8 mouse cellular contexts compared by ENCODE assay signal in the genomic region with DNA sequence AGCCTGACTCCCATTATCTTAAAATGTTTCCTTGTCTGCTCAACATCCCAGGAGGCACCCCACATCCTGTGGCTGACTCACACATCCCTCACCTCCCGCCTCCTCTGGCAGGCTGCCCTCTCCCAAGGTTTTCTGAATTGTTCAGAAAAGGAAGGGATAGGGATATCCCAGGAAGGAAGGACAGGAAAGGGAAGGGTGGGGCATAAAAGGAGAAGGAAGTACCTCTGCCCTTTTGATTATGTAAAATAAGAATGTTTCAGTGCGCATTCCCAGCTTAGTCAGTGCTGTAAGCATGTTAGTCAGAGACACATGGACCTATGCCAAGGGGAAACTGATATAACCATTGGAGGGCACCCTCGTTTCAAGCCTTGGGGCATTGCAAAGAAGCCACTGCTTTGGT.
DNase-seq lines count a peak whose midpoint lies in the region; ATAC-seq lines count a peak whose summit lies in the region.

No protein-coding gene starts in this region.

- 22% methylated on average over 3 of the region's 3 CpGs for WGBS in liver, embryonic 12.5 days (ENCODE audit: insufficient replicate concordance)
- 60% methylated on average over 3 of the region's 3 CpGs for WGBS in stomach, embryonic 15.5 days
- WGBS in midbrain, embryonic 11.5 days = 74% methylated on average over 3 of the region's 3 CpGs
- WGBS in midbrain, embryonic 13.5 days = 79% methylated on average over 3 of the region's 3 CpGs

- peak; percentile 10 for DNase-seq in left cerebral cortex, postnatal 4 days
- DNase-seq in left cerebral cortex, adult 11 months (ENCODE audit: low spot score) = no peak
- DNase-seq in fibroblast of lung, adult 2 months (ENCODE audit: low read depth) = peak; percentile 49
- DNase-seq in heart, postnatal 14 days = peak; percentile 85 to 86
- DNase-seq in midbrain, embryonic 11.5 days (ENCODE audit: low spot score, missing footprints) = no peak

- no peak overlapping the region for H3K9ac ChIP-seq in liver, embryonic 12.5 days
- H3K9ac ChIP-seq in stomach, embryonic 15.5 days = no peak overlapping the region
- no peak overlapping the region for H3K9ac ChIP-seq in midbrain, embryonic 11.5 days (ENCODE audit: low read length)
- no peak overlapping the region for H3K9ac ChIP-seq in midbrain, embryonic 13.5 days (replicated peaks)

- no peaks in the 10 kb centered on the region for H3K4me1 ChIP-seq in liver, embryonic 12.5 days
- H3K4me1 ChIP-seq in stomach, embryonic 15.5 days = no peaks in the 10 kb centered on the region
- H3K4me1 ChIP-seq in midbrain, embryonic 11.5 days (ENCODE audit: control insufficient read depth, insufficient read depth, low read length) = no peaks in the 10 kb centered on the region
- no peaks in the 10 kb centered on the region for H3K4me1 ChIP-seq in midbrain, embryonic 13.5 days (replicated peaks)

- intact Hi-C loops in left cerebral cortex, postnatal 4 days (cut with DNase I) = no loop called here
- intact Hi-C loops in heart, postnatal 14 days (cut with DNase I) = loop anchor here (2.0 kb wide), 1 partner anchor 70 kb away; no protein-coding TSS in a partner anchor

- H3K27me3 ChIP-seq in liver, embryonic 12.5 days (replicated peaks) = no peaks in the 10 kb centered on the region
- no peaks in the 10 kb centered on the region for H3K27me3 ChIP-seq in stomach, embryonic 15.5 days (replicated peaks)
- H3K27me3 ChIP-seq in midbrain, embryonic 11.5 days (ENCODE audit: control insufficient read depth, insufficient read depth, low read length) = no peaks in the 10 kb centered on the region
- no peaks in the 10 kb centered on the region for H3K27me3 ChIP-seq in midbrain, embryonic 13.5 days

- ATAC-seq in liver, embryonic 12.5 days = peak; percentile 30; the same call in 1 of the 2 replicates
- peak; percentile 35; the same call in 1 of the 2 replicates for ATAC-seq in stomach, embryonic 15.5 days (ENCODE audit: insufficient read depth, low FRiP score, low read depth)
- ATAC-seq in midbrain, embryonic 11.5 days (ENCODE audit: low FRiP score) = no peak
- no peak for ATAC-seq in midbrain, embryonic 13.5 days

- H3K4me3 ChIP-seq in liver, embryonic 12.5 days = no peak overlapping the region
- no peak overlapping the region for H3K4me3 ChIP-seq in stomach, embryonic 15.5 days (replicated peaks)
- H3K4me3 ChIP-seq in midbrain, embryonic 11.5 days (ENCODE audit: low read depth, low read length) = no peak overlapping the region
- no peak overlapping the region for H3K4me3 ChIP-seq in midbrain, embryonic 13.5 days (replicated peaks)

- no peak overlapping the region for H3K27ac ChIP-seq in liver, embryonic 12.5 days
- H3K27ac ChIP-seq in stomach, embryonic 15.5 days = no peak overlapping the region
- no peak overlapping the region for H3K27ac ChIP-seq in midbrain, embryonic 11.5 days (ENCODE audit: low read depth, low read length)
- no peak overlapping the region for H3K27ac ChIP-seq in midbrain, embryonic 13.5 days

- H3K36me3 ChIP-seq in liver, embryonic 12.5 days = no peaks in the 10 kb centered on the region
- H3K36me3 ChIP-seq in stomach, embryonic 15.5 days = no peaks in the 10 kb centered on the region
- H3K36me3 ChIP-seq in midbrain, embryonic 11.5 days (ENCODE audit: control insufficient read depth, insufficient read depth, low read length) = no peaks in the 10 kb centered on the region
- no peaks in the 10 kb centered on the region for H3K36me3 ChIP-seq in midbrain, embryonic 13.5 days

- H3K4me2 ChIP-seq in liver, embryonic 12.5 days = no peak overlapping the region
- H3K4me2 ChIP-seq in stomach, embryonic 15.5 days = no peak overlapping the region
- H3K4me2 ChIP-seq in midbrain, embryonic 11.5 days = no peak overlapping the region
- H3K4me2 ChIP-seq in midbrain, embryonic 13.5 days (replicated peaks) = no peak overlapping the region

- 0 out of 2 replicates have a peak, but pooled peaks cover 4% of the 10 kb centered on the region for H3K9me3 ChIP-seq in liver, embryonic 12.5 days (replicated peaks)
- H3K9me3 ChIP-seq in stomach, embryonic 15.5 days = no peaks in the 10 kb centered on the region
- H3K9me3 ChIP-seq in midbrain, embryonic 11.5 days (ENCODE audit: control insufficient read depth, low read length) = no peaks in the 10 kb centered on the region
- no peaks in the 10 kb centered on the region for H3K9me3 ChIP-seq in midbrain, embryonic 13.5 days

Comparison
In these comparisons a context has a peak if more than half of its experiments do, and no peak if none do; other contexts are left out.
1. DNase-seq: peak in left cerebral cortex, postnatal 4 days (single experiment), fibroblast of lung, adult 2 months (single experiment) and heart, postnatal 14 days (2 of 2); none in left cerebral cortex, adult 11 months (single experiment) and midbrain, embryonic 11.5 days (single experiment).
2. ATAC-seq: peak in liver, embryonic 12.5 days (single experiment) and stomach, embryonic 15.5 days (single experiment); none in midbrain, embryonic 11.5 days (single experiment) and midbrain, embryonic 13.5 days (single experiment).